Mouse (Mus musculus) ovary, postnatal 14 days (tissue): ENCODE measurements around the gene Thsd4.
"Not testable (repeated sequence)": the region's sequence is repeated elsewhere in the genome, so short reads cannot be mapped to it uniquely, and the experiment has no call there.

ENCODE experiments used
- DNase-seq: peaks from one replicate; pipeline ENCODE4 v3.0.0; 2022; ENCODE audit warnings: low spot score

The Thsd4 gene

GRCm38 (mm10) chr9:59969383-59969782 is 552.5 kb downstream of the Thsd4 start:
- DNase-seq: peak; percentile 66

GRCm38 (mm10) chr9:59965046-59965445 is 556.8 kb downstream of the Thsd4 start:
- no peak for DNase-seq

GRCm38 (mm10) chr9:59964367-59964766 is 557.5 kb downstream of the Thsd4 start:
- DNase-seq: no peak

GRCm38 (mm10) chr9:59961201-59961955 is 560.5 kb downstream of the Thsd4 start:
- no peak for DNase-seq

- no peak for DNase-seq
Observed at GRCm38 (mm10) chr9:59960559-59960958, 561.3 kb downstream of the Thsd4 start, which contains the start of gene Nr2e3. Nr2e3 (minus strand) TSS chr9:59960659.

- DNase-seq: peak; percentile 83
Observed at GRCm38 (mm10) chr9:59959276-59959675, 562.6 kb downstream of the Thsd4 start.

- DNase-seq: not testable (repeated sequence)
Observed at GRCm38 (mm10) chr9:59958115-59958514, 563.7 kb downstream of the Thsd4 start.

GRCm38 (mm10) chr9:59956496-59956895 is 565.4 kb downstream of the Thsd4 start:
- DNase-seq: no peak

GRCm38 (mm10) chr9:59955692-59956091 is 566.2 kb downstream of the Thsd4 start:
- DNase-seq: no peak

- no peak for DNase-seq
Observed at GRCm38 (mm10) chr9:59955199-59955598, 566.6 kb downstream of the Thsd4 start.

GRCm38 (mm10) chr9:59953556-59953955 is 568.3 kb downstream of the Thsd4 start:
- DNase-seq: no peak

GRCm38 (mm10) chr9:59952515-59953070 is 569.3 kb downstream of the Thsd4 start:
- DNase-seq: no peak

- no peak for DNase-seq
Observed at GRCm38 (mm10) chr9:59951943-59952342, 569.9 kb downstream of the Thsd4 start.

GRCm38 (mm10) chr9:59951001-59951750 is 570.7 kb downstream of the Thsd4 start:
- no peak for DNase-seq

GRCm38 (mm10) chr9:59949981-59950380 is 571.9 kb downstream of the Thsd4 start:
- no peak for DNase-seq

GRCm38 (mm10) chr9:59949511-59949910 is 572.3 kb downstream of the Thsd4 start:
- no peak for DNase-seq

GRCm38 (mm10) chr9:59948691-59949250 is 573.1 kb downstream of the Thsd4 start:
- DNase-seq: no peak

- no peak for DNase-seq
Observed at GRCm38 (mm10) chr9:59948226-59948625, 573.6 kb downstream of the Thsd4 start.

- DNase-seq: no peak
Observed at GRCm38 (mm10) chr9:59947271-59947670, 574.6 kb downstream of the Thsd4 start.

- DNase-seq: no peak
Observed at GRCm38 (mm10) chr9:59945241-59945640, 576.6 kb downstream of the Thsd4 start.

GRCm38 (mm10) chr9:59943826-59944225 is 578.0 kb downstream of the Thsd4 start:
- no peak for DNase-seq

- no peak for DNase-seq
Observed at GRCm38 (mm10) chr9:59942501-59943085, 579.3 kb downstream of the Thsd4 start.
